Mouse (Mus musculus): ENCODE results near the gene Snx25. TPM values are rescaled to one million over a fixed set of nuclear protein-coding genes. Genes with fewer than 3 reads are reported as not detected.

The Snx25 gene
- 10 to 100 TPM; 13.5 to 15.0 TPM for total RNA-seq (2021)
- long read RNA-seq, experiment 1, transcript Snx25-203 (19 exons, 3,445 nt): major isoform, 13 of 16 reads
- long read RNA-seq, experiment 1, partial matches to known transcripts: 1 of 16 reads
- long read RNA-seq, experiment 1, other reads (novel, unspliced or antisense): 2 of 16 reads
- long read RNA-seq, experiment 2, transcript Snx25-203 (19 exons, 3,445 nt): major isoform, 14 of 20 reads
- long read RNA-seq, experiment 2, partial matches to known transcripts: 2 of 20 reads
- long read RNA-seq, experiment 2, other reads (novel, unspliced or antisense): 3 of 20 reads

GRCm38 (mm10) chr8:46152064-46153031, at the start of gene Snx25:
Gene Snx25 (minus strand): TSS chr8:46152159.
- DNase-seq (ENCODE audit: low spot score in 2 of 2): peak; percentile 79 to 87

- no peak for DNase-seq (ENCODE audit: low spot score in 2 of 2)
Measured at GRCm38 (mm10) chr8:46197673-46198072, 45.7 kb upstream of the Snx25 start.

GRCm38 (mm10) chr8:46196877-46197276, 44.9 kb upstream of the Snx25 start:
- no peak for DNase-seq (ENCODE audit: low spot score in 2 of 2)

- DNase-seq (ENCODE audit: low spot score in 2 of 2): no peak
Measured at GRCm38 (mm10) chr8:46193100-46193499, 41.1 kb upstream of the Snx25 start.

- peak in 1 of 2 experiments; percentile 43 for DNase-seq (ENCODE audit: low spot score in 2 of 2)
Measured at GRCm38 (mm10) chr8:46185361-46185760, 33.4 kb upstream of the Snx25 start.

- DNase-seq (ENCODE audit: low spot score in 2 of 2): no peak
Measured at GRCm38 (mm10) chr8:46180136-46180535, 28.2 kb upstream of the Snx25 start.

- no peak for DNase-seq (ENCODE audit: low spot score in 2 of 2)
Measured at GRCm38 (mm10) chr8:46173651-46174050, 21.7 kb upstream of the Snx25 start.

GRCm38 (mm10) chr8:46163870-46164190, 11.9 kb upstream of the Snx25 start:
- DNase-seq (ENCODE audit: low spot score in 2 of 2): no peak

GRCm38 (mm10) chr8:46162953-46163869, 11.3 kb upstream of the Snx25 start:
- peak; percentile 88 to 96 for DNase-seq (ENCODE audit: low spot score in 2 of 2)

- no peak for DNase-seq (ENCODE audit: low spot score in 2 of 2)
Measured at GRCm38 (mm10) chr8:46153042-46153441, 1.1 kb upstream of the Snx25 start.

- peak; percentile 46 to 64 for DNase-seq (ENCODE audit: low spot score in 2 of 2)
Measured at GRCm38 (mm10) chr8:46151202-46152062, 527 bp downstream of the Snx25 start, which contains the start of gene Cfap97. Gene Cfap97 (plus strand): TSS chr8:46151771.

- no peak for DNase-seq (ENCODE audit: low spot score in 2 of 2)
Measured at GRCm38 (mm10) chr8:46149782-46150181, 2.2 kb downstream of the Snx25 start.

- DNase-seq (ENCODE audit: low spot score in 2 of 2): no peak
Measured at GRCm38 (mm10) chr8:46149306-46149705, 2.7 kb downstream of the Snx25 start.

- no peak for DNase-seq (ENCODE audit: low spot score in 2 of 2)
Measured at GRCm38 (mm10) chr8:46146173-46146572, 5.8 kb downstream of the Snx25 start.

- DNase-seq (ENCODE audit: low spot score in 2 of 2): no peak
Measured at GRCm38 (mm10) chr8:46143924-46144323, 8.0 kb downstream of the Snx25 start.

- no peak for DNase-seq (ENCODE audit: low spot score in 2 of 2)
Measured at GRCm38 (mm10) chr8:46143470-46143869, 8.5 kb downstream of the Snx25 start.

- no peak for DNase-seq (ENCODE audit: low spot score in 2 of 2)
Measured at GRCm38 (mm10) chr8:46142498-46143081, 9.4 kb downstream of the Snx25 start.

- no peak for DNase-seq (ENCODE audit: low spot score in 2 of 2)
Measured at GRCm38 (mm10) chr8:46141688-46142087, 10.3 kb downstream of the Snx25 start.

- no peak for DNase-seq (ENCODE audit: low spot score in 2 of 2)
Measured at GRCm38 (mm10) chr8:46140376-46141120, 11.4 kb downstream of the Snx25 start.
